Mouse (Mus musculus): Measurements from ENCODE around the gene Card14.
"Not testable (repeated sequence)": the region's sequence is repeated elsewhere in the genome, so short reads cannot be mapped to it uniquely, and the experiment has no call there.

Card14 gene

DNA sequence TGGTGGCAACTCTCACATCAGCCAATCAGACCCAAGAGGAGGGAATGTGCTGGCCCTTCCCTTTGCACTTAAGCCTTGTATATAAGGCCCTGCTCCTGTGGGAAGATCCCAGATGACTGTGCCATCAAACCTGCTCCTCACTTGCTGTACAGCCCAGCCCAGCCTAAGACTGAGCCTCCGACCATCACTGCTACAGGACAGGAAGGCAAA is at the start of gene Card14:
Gene Card14 (plus strand): TSS at position 111 of the 210 bp plus-strand sequence.
- no peak for DNase-seq

GRCm38 (mm10) chr11:119258216-119258571 is 49.4 kb upstream of the Card14 start:
- no peak for DNase-seq

DNA sequence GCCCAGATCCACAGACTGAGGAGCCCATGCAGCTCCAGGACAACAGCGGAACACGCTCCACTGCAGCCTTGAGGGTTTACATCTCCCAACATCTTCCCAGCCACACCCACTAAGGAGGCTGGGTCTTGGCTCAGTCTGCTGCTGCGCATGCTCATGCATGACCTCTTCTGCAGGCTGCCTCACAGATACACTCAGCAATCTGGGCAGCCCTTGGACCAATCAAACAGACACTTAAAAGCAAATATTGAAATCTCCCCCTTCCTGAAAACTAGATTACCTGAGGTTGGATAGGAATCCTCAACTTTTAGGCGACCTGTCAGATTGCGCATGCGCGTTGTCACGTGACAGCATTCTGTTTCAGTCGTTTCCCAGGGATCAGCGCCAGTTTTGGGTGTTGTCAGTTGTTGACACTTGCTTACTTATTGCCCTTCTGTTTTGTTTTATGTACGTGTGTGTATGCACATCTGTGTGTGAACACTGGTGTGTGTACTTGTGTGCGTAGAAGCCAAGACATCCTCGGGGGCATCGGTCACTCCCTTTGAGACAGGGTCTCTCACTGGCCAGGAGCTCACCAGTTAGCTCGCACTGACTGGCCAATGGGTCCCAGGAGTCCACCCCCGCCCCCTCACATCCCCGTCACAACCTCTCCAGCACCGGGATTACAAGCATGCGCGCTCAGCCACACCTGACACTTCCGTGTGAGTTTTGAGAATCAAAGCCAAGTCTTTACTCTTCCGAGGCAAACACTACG is 48.8 kb upstream of the Card14 start:
- DNase-seq, result peak; percentile 51 to 60

DNA sequence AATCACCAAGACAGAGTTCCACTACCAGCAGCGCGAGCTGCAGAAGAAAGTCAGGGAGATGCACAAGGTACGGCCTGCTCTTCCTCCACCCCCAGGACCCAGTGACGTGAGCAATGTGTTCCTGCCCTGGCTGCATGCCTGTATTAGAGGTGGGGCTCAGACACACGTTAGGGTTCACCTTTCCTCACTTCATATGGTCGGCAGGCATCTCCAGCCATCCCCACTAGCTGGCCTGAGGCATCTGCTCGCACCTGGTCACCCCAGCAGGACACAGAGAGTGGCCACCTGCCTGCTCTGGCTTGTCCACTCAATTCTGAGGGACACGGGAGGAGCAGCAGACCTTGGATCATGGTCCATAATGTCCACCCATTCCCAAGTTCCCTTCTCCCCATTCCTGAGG is 47.6 kb upstream of the Card14 start:
- no peak for DNase-seq

GRCm38 (mm10) chr11:119264413-119264812 is 43.2 kb upstream of the Card14 start:
- DNase-seq, result no peak

DNA sequence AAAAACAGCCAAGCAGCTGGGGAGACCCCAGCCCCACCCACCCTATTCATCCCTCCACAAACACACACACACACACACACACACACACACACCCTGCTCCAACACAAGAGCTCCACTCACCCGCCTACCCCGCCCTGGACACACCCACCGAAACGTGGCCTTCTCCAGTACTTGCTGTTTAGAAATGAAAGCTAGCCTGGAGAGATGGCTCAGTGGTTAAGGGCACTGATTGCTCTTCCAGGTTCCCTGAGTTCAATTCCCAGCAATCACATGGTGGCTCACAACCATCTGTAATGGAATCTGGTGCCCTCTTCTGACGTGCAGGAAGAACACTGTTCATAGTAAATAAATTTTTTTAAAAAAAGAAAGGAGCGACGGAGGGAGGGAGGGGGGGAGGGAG is 41.8 kb upstream of the Card14 start:
- no peak for DNase-seq

GRCm38 (mm10) chr11:119267241-119267674 is 40.3 kb upstream of the Card14 start:
- no peak for DNase-seq

DNA sequence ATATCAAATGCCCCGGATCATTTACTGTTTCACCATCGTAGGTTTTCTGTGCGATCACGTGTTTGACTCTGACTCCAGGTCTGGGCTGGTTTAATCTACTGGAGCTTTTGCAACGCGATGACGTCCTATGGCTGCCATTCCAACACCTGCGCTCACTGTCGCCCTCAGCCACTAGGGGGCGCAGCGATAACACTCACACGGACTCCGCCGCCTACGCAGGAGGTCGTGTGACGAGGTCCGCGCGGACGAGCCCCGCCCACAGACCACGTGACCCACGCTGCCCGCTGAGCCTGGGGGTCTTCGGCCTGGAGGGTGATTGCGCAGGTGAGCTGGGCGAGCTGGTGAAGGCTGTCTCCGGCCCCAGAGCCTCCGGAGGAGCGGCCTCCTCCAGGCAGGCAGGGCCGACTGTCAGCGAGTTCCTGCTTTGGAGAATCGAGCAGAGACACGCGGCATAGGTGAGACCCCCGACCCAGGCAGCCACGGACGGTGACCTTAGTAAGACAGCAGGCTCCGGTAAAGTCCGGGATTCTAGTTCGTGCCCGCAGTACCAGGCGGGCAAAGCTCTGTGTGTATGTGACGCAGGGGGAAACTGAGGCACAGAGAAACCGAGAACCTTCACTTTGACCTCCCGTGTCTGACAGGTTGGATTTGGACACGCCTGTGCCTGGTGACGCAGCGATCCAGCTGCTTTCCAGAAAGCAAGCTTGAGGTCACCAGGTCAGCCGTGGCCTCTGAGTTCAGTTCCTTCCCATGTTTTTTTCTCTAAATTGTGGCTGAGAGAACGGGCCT is 39.6 kb upstream of the Card14 start, which contains the start of gene Gaa:
Gene Gaa (plus strand): TSS at position 120 of the 789 bp plus-strand sequence.
- DNase-seq, result peak; percentile 94 to 97

- DNase-seq, result no peak
These were observed 38.9 kb upstream of the Card14 start for GRCm38 (mm10) chr11:119268557-119269195.

DNA sequence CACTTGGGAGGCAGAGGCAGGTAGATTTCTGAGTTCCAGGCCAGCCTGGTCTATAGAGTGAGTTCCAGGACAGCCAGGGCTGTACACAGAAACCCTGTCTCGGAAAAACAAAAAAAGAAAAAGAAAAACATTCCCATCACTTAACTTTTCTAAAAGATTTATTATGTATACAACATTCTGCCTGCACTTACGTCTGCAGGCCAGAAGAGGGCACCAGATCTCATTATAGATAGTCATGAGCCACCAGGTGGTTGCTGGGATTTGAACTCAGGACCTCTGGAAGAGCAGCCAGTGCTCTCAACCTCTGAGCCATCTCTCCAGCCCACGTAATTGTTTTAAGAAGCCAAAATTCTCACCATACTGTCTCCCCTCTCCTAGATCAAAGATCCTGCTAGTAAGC is 35.1 kb upstream of the Card14 start:
- not testable (repeated sequence) for DNase-seq

DNA sequence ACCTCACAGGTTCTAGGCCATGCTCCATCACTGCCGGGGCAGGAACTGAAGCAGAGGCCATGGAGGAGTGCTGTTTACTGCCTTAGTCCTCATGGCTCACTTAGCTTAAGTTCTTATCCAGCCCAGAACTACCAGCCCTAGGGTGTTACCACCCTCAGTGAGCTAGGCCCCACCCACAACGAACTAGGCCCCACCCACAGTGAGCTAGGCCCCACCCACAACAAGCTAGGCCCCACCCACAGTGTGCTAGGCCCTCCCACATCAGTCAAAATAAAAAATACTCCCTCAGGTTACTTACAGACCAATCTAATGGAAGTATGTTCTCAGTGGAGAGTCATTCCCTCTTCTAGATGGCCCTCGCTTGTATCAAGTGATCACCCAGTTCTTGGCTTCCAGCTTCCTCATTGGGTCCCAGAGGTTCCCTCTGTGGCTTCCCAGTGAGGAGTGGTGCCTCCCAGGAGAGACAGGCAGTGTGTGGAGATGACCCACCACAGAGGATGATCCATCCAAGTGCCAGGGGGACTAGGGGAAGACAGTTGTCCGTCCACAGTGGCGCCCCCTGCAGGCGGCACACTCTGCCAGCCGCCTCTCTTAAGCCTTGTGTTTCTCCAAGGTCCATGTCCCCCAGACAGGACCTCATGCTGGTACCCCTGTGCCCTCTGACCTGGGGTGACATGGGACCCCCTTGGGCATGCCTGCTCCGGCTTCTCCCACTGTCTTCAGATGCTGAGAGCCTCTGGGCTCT is 34.2 kb upstream of the Card14 start:
- no peak for DNase-seq

- DNase-seq, result no peak
These were observed 26.5 kb upstream of the Card14 start for GRCm38 (mm10) chr11:119281030-119281429.

GRCm38 (mm10) chr11:119285791-119286527 is 21.6 kb upstream of the Card14 start:
- no peak for DNase-seq

DNA sequence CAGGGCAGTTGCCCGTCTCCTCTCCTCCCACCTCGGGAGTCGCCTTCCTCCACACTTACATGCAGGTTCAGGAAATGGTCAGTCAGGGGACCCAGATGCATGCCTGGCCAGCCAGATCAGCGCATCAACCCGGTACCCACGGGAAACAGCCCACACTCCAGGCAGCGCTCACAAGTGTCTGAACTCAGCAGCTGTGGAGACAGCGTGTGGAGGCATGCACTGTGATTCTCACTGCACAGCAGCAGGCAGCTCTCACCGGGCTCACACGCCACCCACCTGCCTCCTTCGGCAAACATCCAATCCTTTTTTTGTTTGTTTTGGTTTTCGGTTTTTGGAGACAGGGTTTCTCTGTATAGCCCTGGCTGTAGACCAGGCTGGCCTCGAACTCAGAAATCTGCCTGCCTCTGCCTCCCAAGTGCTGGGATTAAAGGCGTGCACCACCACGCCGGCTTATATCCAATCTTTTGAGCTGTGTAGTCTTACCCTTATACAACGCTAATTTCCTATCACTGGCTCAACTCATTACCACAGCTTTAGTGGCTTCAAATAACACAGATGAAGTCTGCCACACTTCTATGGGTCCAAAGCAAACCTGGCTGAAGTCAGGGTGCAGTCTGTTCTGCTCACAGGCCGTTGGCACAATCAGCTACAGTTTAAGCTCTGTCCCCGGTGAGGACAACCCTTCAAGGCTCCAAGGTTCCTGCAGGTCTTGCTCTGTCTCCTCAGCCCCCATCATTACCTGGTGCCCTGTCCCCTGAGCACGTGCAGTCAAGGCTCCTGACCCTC is 20.2 kb upstream of the Card14 start:
- DNase-seq, result no peak

GRCm38 (mm10) chr11:119292861-119293260 is 14.7 kb upstream of the Card14 start:
- DNase-seq, result not testable (repeated sequence)

DNA sequence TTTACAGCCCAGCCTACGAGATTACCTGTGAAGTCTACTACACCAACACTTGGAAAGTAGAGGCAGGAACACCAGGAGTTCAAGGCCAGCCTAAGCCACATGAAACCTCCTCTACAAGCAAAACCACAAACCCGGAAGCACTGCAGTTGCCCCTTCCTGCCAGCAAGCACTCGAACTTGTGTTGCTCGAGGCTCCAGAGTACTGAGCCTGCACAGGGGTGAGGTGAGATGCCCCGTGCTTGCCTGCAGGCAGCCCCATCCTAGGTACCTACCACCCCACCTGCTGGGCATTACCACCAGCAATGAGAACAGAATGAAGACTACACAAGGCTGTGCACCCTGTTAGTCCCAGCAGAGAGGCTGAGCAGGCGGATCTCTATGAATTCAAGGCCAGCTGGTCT is 9.6 kb upstream of the Card14 start:
- peak; percentile 23 to 41 for DNase-seq

DNA sequence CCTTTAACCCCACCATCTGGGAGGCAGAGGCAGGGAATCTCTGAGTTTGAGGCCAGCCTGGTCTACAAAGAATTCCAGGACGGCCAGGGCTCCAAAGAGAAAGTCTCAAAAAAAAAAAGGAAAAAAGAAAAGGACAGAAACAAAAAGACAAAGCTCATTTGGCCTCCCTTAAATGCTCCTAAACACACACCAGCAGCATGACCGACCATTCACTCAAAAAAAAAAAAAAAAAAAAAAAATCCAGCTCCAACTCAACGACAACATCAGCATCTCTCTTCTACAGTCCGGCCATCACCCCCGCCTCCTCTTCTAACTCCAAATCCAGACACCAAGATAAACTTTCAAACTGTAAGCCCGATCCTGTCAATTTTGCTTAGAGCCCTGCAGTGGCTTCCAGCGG is 8.7 kb upstream of the Card14 start:
- DNase-seq, result no peak

- DNase-seq, result peak; percentile 96 to 97
These were observed 8.0 kb upstream of the Card14 start, which contains the start of gene Eif4a3 for GRCm38 (mm10) chr11:119299391-119300245. TSS of gene Eif4a3 (minus strand) at chr11:119300089.

- no peak for DNase-seq
These were observed 7.2 kb upstream of the Card14 start for GRCm38 (mm10) chr11:119300246-119300935.

- DNase-seq, result no peak
These were observed 6.6 kb upstream of the Card14 start for GRCm38 (mm10) chr11:119300986-119301385.

All from thymus, postnatal 36 days (tissue).